Mouse (Mus musculus) right cerebral cortex, postnatal 36 days (tissue): ENCODE measurements at regions not wholly inside any gene's neighbourhood (a gene's known extent, or its start where the extent isn't known, plus 50 kb on each side); places are given as distances from the start of the nearest gene placed in this dataset.

Source experiments
- DNase-seq, 2 experiments: peaks; one replicate each; pipeline ENCODE4 v3.0.0; 2022; ENCODE audit warnings: low spot score in 2 of 2, mixed read lengths in 1 of 2

GRCm38 (mm10) chr10:83963779-83964643 is 241.3 kb downstream of the 1500009L16Rik start:
- DNase-seq, result no peak

GRCm38 (mm10) chr10:83964838-83965237 is 242.2 kb downstream of the 1500009L16Rik start:
- DNase-seq, result no peak

- DNase-seq, result no peak
Measured at GRCm38 (mm10) chr10:83970501-83970900, 247.8 kb downstream of the 1500009L16Rik start.

- DNase-seq, result no peak
Measured at GRCm38 (mm10) chr10:83974548-83974947, 251.9 kb downstream of the 1500009L16Rik start.

- no peak for DNase-seq
Measured at GRCm38 (mm10) chr10:83976548-83976947, 253.9 kb downstream of the 1500009L16Rik start.

GRCm38 (mm10) chr10:83979930-83980329 is 257.3 kb downstream of the 1500009L16Rik start:
- DNase-seq, result no peak

GRCm38 (mm10) chr10:83984697-83985415 is 262.2 kb downstream of the 1500009L16Rik start:
- no peak for DNase-seq

- no peak for DNase-seq
Measured at GRCm38 (mm10) chr10:83992577-83993305, 270.1 kb downstream of the 1500009L16Rik start.

GRCm38 (mm10) chr10:83995026-83995600 is 272.4 kb downstream of the 1500009L16Rik start:
- DNase-seq, result no peak

GRCm38 (mm10) chr10:83995913-83996312 is 273.2 kb downstream of the 1500009L16Rik start:
- DNase-seq, result no peak

- no peak for DNase-seq
Measured at GRCm38 (mm10) chr10:83996489-83996888, 273.8 kb downstream of the 1500009L16Rik start.

- no peak for DNase-seq
Measured at GRCm38 (mm10) chr10:84000436-84001208, 278.0 kb downstream of the 1500009L16Rik start.

GRCm38 (mm10) chr10:84002744-84003143 is 280.1 kb downstream of the 1500009L16Rik start:
- no peak for DNase-seq

GRCm38 (mm10) chr10:84003601-84004149 is 281.0 kb downstream of the 1500009L16Rik start:
- DNase-seq, result no peak

- DNase-seq, result no peak
Measured at GRCm38 (mm10) chr10:84008923-84009322, 286.3 kb downstream of the 1500009L16Rik start.

- DNase-seq, result peak; percentile 18 to 36
Measured at GRCm38 (mm10) chr10:84019381-84019780, 296.7 kb downstream of the 1500009L16Rik start.

GRCm38 (mm10) chr10:84020023-84020620 is 297.5 kb downstream of the 1500009L16Rik start:
- peak; percentile 8 to 10 for DNase-seq

- DNase-seq, result no peak
Measured at GRCm38 (mm10) chr10:84021167-84022120, 298.8 kb downstream of the 1500009L16Rik start.

GRCm38 (mm10) chr10:84024294-84024693 is 301.6 kb downstream of the 1500009L16Rik start:
- no peak for DNase-seq
